Mouse (Mus musculus) brain, adult 2 months (tissue): ENCODE results near the gene Arid2.
"Not testable (repeated sequence)": the region's sequence is repeated elsewhere in the genome, so short reads cannot be mapped to it uniquely, and the experiment has no call there.

ENCODE experiments used
- DNase-seq: peaks from one replicate; pipeline ENCODE4 v3.0.0; 2011; ENCODE audit warnings: low read depth, low spot score

Gene Arid2

GRCm38 (mm10) chr15:96408717-96409121, 121.4 kb downstream of the Arid2 start:
- DNase-seq, result peak; percentile 82

GRCm38 (mm10) chr15:96418161-96418560, 130.8 kb downstream of the Arid2 start:
- no peak for DNase-seq

- DNase-seq, result no peak
These were observed 132.6 kb downstream of the Arid2 start for GRCm38 (mm10) chr15:96419920-96420319.

- no peak for DNase-seq
These were observed 146.9 kb downstream of the Arid2 start for GRCm38 (mm10) chr15:96434202-96434601.

GRCm38 (mm10) chr15:96441480-96441879, 154.2 kb downstream of the Arid2 start:
- not testable (repeated sequence) for DNase-seq

- DNase-seq, result no peak
These were observed 159.5 kb downstream of the Arid2 start for GRCm38 (mm10) chr15:96446785-96447184.

GRCm38 (mm10) chr15:96448656-96449299, 161.5 kb downstream of the Arid2 start:
- peak; percentile 71 for DNase-seq

- no peak for DNase-seq
These were observed 166.0 kb downstream of the Arid2 start for GRCm38 (mm10) chr15:96453346-96453745.
